Mouse (Mus musculus) G1E (cell line): ENCODE results near the gene Zbtb8b.

ENCODE experiments used
- CTCF ChIP-seq: IDR thresholded peaks from 2 replicates; pipeline ENCODE4 v1.5.1; 2012; ENCODE audit warnings: low read depth, low read length, inconsistent platforms, mixed read lengths
- GATA1 ChIP-seq: IDR thresholded peaks from 2 replicates; pipeline ENCODE4 v1.6.1; 2012; ENCODE audit warnings: borderline replicate concordance, low read length, inconsistent platforms, mixed read lengths
- POLR2AphosphoS5 ChIP-seq: IDR thresholded peaks from 2 replicates; pipeline ENCODE4 v1.6.1; 2012; ENCODE audit warnings: low read depth, low read length, inconsistent platforms; ENCODE audit not compliant: insufficient replicate concordance
- TAL1 ChIP-seq: conservative IDR thresholded peaks from 2 replicates; pipeline ENCODE4 v1.6.1; 2012; ENCODE audit warnings: low read depth, low read length, inconsistent platforms, mixed read lengths

- TF ChIP-seq CTCF = no peak
- no peak for TF ChIP-seq GATA1
- TF ChIP-seq TAL1 = no peak
- TF ChIP-seq POLR2AphosphoS5 = no peak
These were observed 15.5 kb upstream of the Zbtb8b start for GRCm38 (mm10) chr4:129456126-129456525.
